Mouse (Mus musculus) liver, embryonic 15.5 days (tissue): Measurements from ENCODE around the gene Atrn. TPM values are rescaled to one million over a fixed set of nuclear protein-coding genes. Genes with fewer than 3 reads are reported as not detected.

ENCODE experiments used
- ATAC-seq: fragments of 200-750 bp; cut with Nextera tagmentation; 2 replicates; pipeline ENCODE4 v1.8.0; 2017; ENCODE audit warnings: moderate number of reproducible peaks, mild to moderate bottlenecking, moderate library complexity; ENCODE audit not compliant: insufficient read depth
- H3K27ac ChIP-seq: fragments of 300-500 bp; sonication (generic); replicated peaks from 2 replicates; pipeline ENCODE4 v1.5.1; 2015; ENCODE audit warnings: mild to moderate bottlenecking, inconsistent platforms
- H3K27me3 ChIP-seq: fragments of 300-500 bp; sonication (generic); 2 replicates; pipeline ENCODE4 v1.6.1; 2015; ENCODE audit warnings: mild to moderate bottlenecking, inconsistent platforms
- H3K36me3 ChIP-seq: fragments of 300-500 bp; sonication (generic); replicated peaks from 2 replicates; pipeline ENCODE4 v1.6.1; 2015; ENCODE audit warnings: moderate library complexity, mild to moderate bottlenecking, inconsistent platforms
- H3K4me1 ChIP-seq: fragments of 300-500 bp; sonication (generic); replicated peaks from 2 replicates; pipeline ENCODE4 v1.6.1; 2015; ENCODE audit warnings: inconsistent platforms
- H3K4me2 ChIP-seq: fragments of 300-500 bp; sonication (generic); 2 replicates; pipeline ENCODE4 v1.6.1; 2015; ENCODE audit warnings: moderate library complexity, mild to moderate bottlenecking, inconsistent platforms
- H3K4me3 ChIP-seq: fragments of 300-500 bp; sonication (generic); replicated peaks from 2 replicates; pipeline ENCODE4 v1.5.1; 2015; ENCODE audit warnings: mild to moderate bottlenecking, inconsistent platforms
- H3K9ac ChIP-seq: fragments of 300-500 bp; sonication (generic); 2 replicates; pipeline ENCODE4 v1.6.1; 2015; ENCODE audit warnings: moderate library complexity, mild to moderate bottlenecking, inconsistent platforms
- H3K9me3 ChIP-seq: fragments of 300-500 bp; sonication (generic); replicated peaks from 2 replicates; pipeline ENCODE4 v1.6.1; 2016; ENCODE audit warnings: inconsistent platforms
- WGBS: fragments of 180-500 bp; shearing (Covaris S2); methylation state at CpG from one replicate; pipeline ENCODE4 v1.1.7; 2015; ENCODE audit warnings: mixed read lengths; ENCODE audit not compliant: insufficient replicate concordance; 5-methylcytosine and 5-hydroxymethylcytosine counted together
- polyA plus RNA-seq: library from polyadenylated mRNA; unstranded; fragments of >200 nt; fragmentation: Nextera tagmentation; extraction: Ambion mirVana; gene quantifications from 2 replicates; pipeline ENCODE4 v1.2.1, GENCODE M21; 2015

The Atrn gene
- polyA plus RNA-seq, result 2.2 and 3.0 TPM in 2 replicates

- H3K4me2 ChIP-seq, result peak within 1 kb of the TSS; percentile 91
Measured at GRCm38 (mm10) chr2:130905751-130906583, at the start of gene Atrn, which contains the start of gene 4930402H24Rik. TSS of gene Atrn (plus strand) at chr2:130906495. TSS of gene 4930402H24Rik (minus strand) at chr2:130906406.

GRCm38 (mm10) chr2:130862091-130862490, 44.2 kb upstream of the Atrn start:
- H3K9ac ChIP-seq, result no peak overlapping the region
- H3K9me3 ChIP-seq, result no peaks in the 10 kb centered on the region
- H3K36me3 ChIP-seq, result no peaks in the 10 kb centered on the region
- H3K4me1 ChIP-seq, result no peaks in the 10 kb centered on the region
- WGBS, result 55% methylated on average over 3 of the region's 3 CpGs
- H3K4me2 ChIP-seq, result no peak overlapping the region
- H3K27me3 ChIP-seq, result no peaks in the 10 kb centered on the region
- H3K4me3 ChIP-seq, result no peak overlapping the region
- ATAC-seq, result no peak
- H3K27ac ChIP-seq, result no peak overlapping the region

More at GRCm38 (mm10) chr2:130905751-130906583, at the start of gene Atrn, which contains the start of gene 4930402H24Rik:
- Histone ChIP-seq H3K27me3 (no peaks in the 10 kb centered on the region), H3K4me1 (peaks cover 40% of the 10 kb centered on the region), H3K36me3 (no peaks in the 10 kb centered on the region), H3K9me3 (no peaks in the 10 kb centered on the region), H3K9ac (peak within 1 kb of the TSS; percentile 94), H3K27ac (peak within 1 kb of the TSS; percentile 82), H3K4me3 (peak within 1 kb of the TSS; percentile 96)
- WGBS, result 3% methylated on average over 50 of the region's 50 CpGs
- ATAC-seq, result peak; percentile 99

- H3K36me3 ChIP-seq, result no peaks in the 10 kb centered on the region
- 68% methylated on average over 5 of the region's 5 CpGs for WGBS
- ATAC-seq, result no peak
- no peak overlapping the region for H3K4me3 ChIP-seq
- H3K9me3 ChIP-seq, result no peaks in the 10 kb centered on the region
- no peak overlapping the region for H3K9ac ChIP-seq
- no peaks in the 10 kb centered on the region for H3K4me1 ChIP-seq
- H3K4me2 ChIP-seq, result no peak overlapping the region
- H3K27ac ChIP-seq, result no peak overlapping the region
- no peaks in the 10 kb centered on the region for H3K27me3 ChIP-seq
Measured at GRCm38 (mm10) chr2:130870916-130871315, 35.4 kb upstream of the Atrn start.

GRCm38 (mm10) chr2:130877376-130877775, 28.9 kb upstream of the Atrn start:
- H3K4me3 ChIP-seq, result no peak overlapping the region
- no peaks in the 10 kb centered on the region for H3K9me3 ChIP-seq
- no peak for ATAC-seq
- H3K9ac ChIP-seq, result no peak overlapping the region
- H3K4me1 ChIP-seq, result no peaks in the 10 kb centered on the region
- no peaks in the 10 kb centered on the region for H3K36me3 ChIP-seq
- no peak overlapping the region for H3K4me2 ChIP-seq
- H3K27ac ChIP-seq, result no peak overlapping the region
- WGBS, result 54% methylated on average over 3 of the region's 3 CpGs
- no peaks in the 10 kb centered on the region for H3K27me3 ChIP-seq

- H3K4me2 ChIP-seq, result no peak overlapping the region
Measured at GRCm38 (mm10) chr2:130886983-130887382, 19.3 kb upstream of the Atrn start.

GRCm38 (mm10) chr2:130887456-130887855, 18.8 kb upstream of the Atrn start:
- Histone ChIP-seq H3K36me3 (0 out of 2 replicates have a peak, but pooled peaks cover 2% of the 10 kb centered on the region), H3K4me1 (no peaks in the 10 kb centered on the region), H3K27ac (no peak overlapping the region), H3K4me2 (no peak overlapping the region), H3K9me3 (no peaks in the 10 kb centered on the region), H3K9ac (no peak overlapping the region), H3K27me3 (no peaks in the 10 kb centered on the region), H3K4me3 (no peak overlapping the region)
- 23% methylated on average over 1 of the region's 1 CpGs for WGBS
- no peak for ATAC-seq

More at GRCm38 (mm10) chr2:130886983-130887382, 19.3 kb upstream of the Atrn start:
- Histone ChIP-seq H3K4me3 (no peak overlapping the region), H3K36me3 (0 out of 2 replicates have a peak, but pooled peaks cover 2% of the 10 kb centered on the region), H3K27ac (no peak overlapping the region), H3K9ac (no peak overlapping the region), H3K27me3 (no peaks in the 10 kb centered on the region), H3K4me1 (no peaks in the 10 kb centered on the region), H3K9me3 (no peaks in the 10 kb centered on the region)
- no peak for ATAC-seq

- peak overlapping the region; percentile 70 for H3K27ac ChIP-seq
- H3K4me3 ChIP-seq, result no peak overlapping the region
- H3K9me3 ChIP-seq, result no peaks in the 10 kb centered on the region
- 81% methylated on average over 2 of the region's 2 CpGs for WGBS
- no peak overlapping the region for H3K4me2 ChIP-seq
- H3K4me1 ChIP-seq, result peaks cover 21% of the 10 kb centered on the region; the same call in 1 of the 2 replicates
- no peaks in the 10 kb centered on the region for H3K27me3 ChIP-seq
- H3K9ac ChIP-seq, result no peak overlapping the region
- no peaks in the 10 kb centered on the region for H3K36me3 ChIP-seq
- no peak for ATAC-seq
Measured at GRCm38 (mm10) chr2:130896944-130897343, 9.4 kb upstream of the Atrn start.

- Histone ChIP-seq H3K36me3 (no peaks in the 10 kb centered on the region), H3K9ac (no peak overlapping the region), H3K27ac (peak overlapping the region; percentile 72), H3K4me2 (peak overlapping the region; percentile 16; the same call in 1 of the 2 replicates), H3K4me3 (no peak overlapping the region), H3K9me3 (no peaks in the 10 kb centered on the region), H3K27me3 (no peaks in the 10 kb centered on the region), H3K4me1 (peaks cover 21% of the 10 kb centered on the region; the same call in 1 of the 2 replicates)
- 54% methylated on average over 2 of the region's 2 CpGs for WGBS
- peak; percentile 76 for ATAC-seq
Measured at GRCm38 (mm10) chr2:130897856-130898255, 8.4 kb upstream of the Atrn start.

GRCm38 (mm10) chr2:130898783-130899182, 7.5 kb upstream of the Atrn start:
- Histone ChIP-seq H3K36me3 (no peaks in the 10 kb centered on the region), H3K27me3 (no peaks in the 10 kb centered on the region), H3K4me1 (peaks cover 21% of the 10 kb centered on the region; the same call in 1 of the 2 replicates), H3K4me2 (0 out of 2 replicates have a peak overlapping the region, but pooled peaks have one; percentile 16), H3K9me3 (no peaks in the 10 kb centered on the region), H3K4me3 (no peak overlapping the region), H3K27ac (peak overlapping the region; percentile 72), H3K9ac (no peak overlapping the region)
- 74% methylated on average over 2 of the region's 2 CpGs for WGBS
- ATAC-seq, result peak; percentile 63

GRCm38 (mm10) chr2:130906584-130907315, 455 bp downstream of the Atrn start:
- ATAC-seq, result peak; percentile 68
- WGBS, result 0% methylated on average over 45 of the region's 58 CpGs
- peak overlapping the region; percentile 82 for H3K27ac ChIP-seq

GRCm38 (mm10) chr2:130911691-130912090, 5.4 kb downstream of the Atrn start:
- WGBS, result 52% methylated on average over 1 of the region's 1 CpGs

More at GRCm38 (mm10) chr2:130906584-130907315, 455 bp downstream of the Atrn start:
- peak overlapping the region; percentile 96 for H3K4me3 ChIP-seq
- H3K36me3 ChIP-seq, result no peaks in the 10 kb centered on the region
- H3K4me1 ChIP-seq, result peaks cover 40% of the 10 kb centered on the region
- no peaks in the 10 kb centered on the region for H3K27me3 ChIP-seq
- H3K4me2 ChIP-seq, result peak overlapping the region; percentile 91
- peak overlapping the region; percentile 94 for H3K9ac ChIP-seq
- no peaks in the 10 kb centered on the region for H3K9me3 ChIP-seq

More at GRCm38 (mm10) chr2:130911691-130912090, 5.4 kb downstream of the Atrn start:
- H3K36me3 ChIP-seq, result no peaks in the 10 kb centered on the region
- H3K27ac ChIP-seq, result no peak overlapping the region
- H3K4me2 ChIP-seq, result no peak overlapping the region
- no peak overlapping the region for H3K4me3 ChIP-seq
- ATAC-seq, result no peak
- no peaks in the 10 kb centered on the region for H3K9me3 ChIP-seq
- peaks cover 27% of the 10 kb centered on the region for H3K4me1 ChIP-seq
- no peaks in the 10 kb centered on the region for H3K27me3 ChIP-seq
- no peak overlapping the region for H3K9ac ChIP-seq
